Comparison of ENCODE assay signal across 17 mouse cellular contexts in genomic region chr16:6430981-6431380, GRCm38 (mm10).
DNase-seq lines count a peak whose midpoint lies in the region; ATAC-seq and TF ChIP-seq lines count a peak whose summit lies in the region.
"Had no signal": no experiment of that assay in that cellular context is flagged by ENCODE, and none has a peak within 500 bp of the region (broad histone marks: within the 10 kb centered on the region; RNA-seq: fewer than 3 reads in every experiment).

No protein-coding gene starts in this region.

- H3K4me1 ChIP-seq in midbrain, postnatal 0 days (ENCODE audit: insufficient read depth, low read length) = no peaks in the 10 kb centered on the region
- no peaks in the 10 kb centered on the region for H3K4me1 ChIP-seq in midbrain, embryonic 13.5 days (replicated peaks)
- H3K4me1 ChIP-seq: heart, embryonic 15.5 days; limb, embryonic 10.5 days had no signal

- peak; percentile 25 for DNase-seq in midbrain, postnatal 0 days (ENCODE audit: low spot score)
- peak; percentile 55 to 57 for DNase-seq in cerebellum, postnatal 10 days
- peak; percentile 34 to 43 for DNase-seq in left cerebral cortex, postnatal 10 days (ENCODE audit: extremely low spot score in 1 of 2, low spot score in 2 of 2)
- DNase-seq in telencephalon, adult 2 months (ENCODE audit: low read depth, low spot score) = peak; percentile 79
- DNase-seq in urinary bladder, adult 18-20 months (ENCODE audit: low spot score in 2 of 2) = no peak
- DNase-seq in urinary bladder, postnatal 36 days (ENCODE audit: low spot score in 2 of 2) = no peak
- DNase-seq: adrenal gland, postnatal 14 days; gastrocnemius, postnatal 10 days; kidney, postnatal 10 days; liver, postnatal 0 days had no signal

- H3K27me3 ChIP-seq in midbrain, postnatal 0 days (ENCODE audit: insufficient read depth, low read length) = no peaks in the 10 kb centered on the region
- no peaks in the 10 kb centered on the region for H3K27me3 ChIP-seq in midbrain, embryonic 13.5 days
- H3K27me3 ChIP-seq: CH12.LX; heart, embryonic 15.5 days; hindbrain, embryonic 15.5 days had no signal

- TF ChIP-seq CTCF in midbrain, postnatal 0 days (IDR thresholded peaks at IDR 0.05) = peak; percentile 57

- H3K4me2 ChIP-seq in midbrain, postnatal 0 days (ENCODE audit: low read depth, low read length, poor library complexity, severe bottlenecking) = no peak overlapping the region
- H3K4me2 ChIP-seq in midbrain, embryonic 13.5 days (replicated peaks) = no peak overlapping the region
- H3K4me2 ChIP-seq: heart, embryonic 15.5 days; hindbrain, embryonic 15.5 days had no signal

- H3K9ac ChIP-seq in midbrain, postnatal 0 days (replicated peaks; ENCODE audit: low read length, poor library complexity, severe bottlenecking) = no peak overlapping the region
- H3K9ac ChIP-seq in midbrain, embryonic 13.5 days (replicated peaks) = no peak overlapping the region
- H3K9ac ChIP-seq: heart, embryonic 15.5 days; hindbrain, embryonic 15.5 days; liver, postnatal 0 days had no signal

- no peaks in the 10 kb centered on the region for H3K36me3 ChIP-seq in midbrain, postnatal 0 days (ENCODE audit: insufficient read depth, low read length)
- H3K36me3 ChIP-seq in midbrain, embryonic 13.5 days = no peaks in the 10 kb centered on the region
- H3K36me3 ChIP-seq: heart, embryonic 15.5 days; hindbrain, embryonic 15.5 days; limb, embryonic 10.5 days had no signal

- no peaks in the 10 kb centered on the region for H3K9me3 ChIP-seq in midbrain, postnatal 0 days (ENCODE audit: low read length)
- no peaks in the 10 kb centered on the region for H3K9me3 ChIP-seq in midbrain, embryonic 13.5 days
- H3K9me3 ChIP-seq: heart, embryonic 15.5 days; hindbrain, embryonic 15.5 days; limb, embryonic 10.5 days had no signal

- WGBS in midbrain, postnatal 0 days = 84% methylated on average over 2 of the region's 2 CpGs
- 97% methylated on average over 2 of the region's 2 CpGs for WGBS in midbrain, embryonic 13.5 days

- H3K27ac ChIP-seq in midbrain, postnatal 0 days (ENCODE audit: low read depth, low read length) = no peak overlapping the region
- no peak overlapping the region for H3K27ac ChIP-seq in midbrain, embryonic 13.5 days
- H3K27ac ChIP-seq: heart, embryonic 15.5 days; hindbrain, embryonic 15.5 days; limb, embryonic 10.5 days had no signal

- no peak overlapping the region for H3K4me3 ChIP-seq in midbrain, postnatal 0 days (ENCODE audit: low read depth, low read length)
- no peak overlapping the region for H3K4me3 ChIP-seq in midbrain, embryonic 13.5 days (replicated peaks)
- H3K4me3 ChIP-seq: erythroblast, embryonic 14.5 days; heart, embryonic 15.5 days; hindbrain, embryonic 15.5 days; limb, embryonic 10.5 days; myocyte had no signal

- no peak for ATAC-seq in midbrain, postnatal 0 days (ENCODE audit: low FRiP score)
- ATAC-seq in midbrain, embryonic 13.5 days = no peak
- ATAC-seq: liver, postnatal 0 days had no signal

- intact Hi-C loops in left cerebral cortex, postnatal 10 days (cut with DNase I) = loop anchor here (10.0 kb wide), 1 partner anchor 396 kb away; no protein-coding TSS in a partner anchor

Comparison
In these comparisons a context has a peak if more than half of its experiments do, and no peak if none do; other contexts are left out.
1. DNase-seq: peak in midbrain, postnatal 0 days (single experiment), cerebellum, postnatal 10 days (2 of 2), left cerebral cortex, postnatal 10 days (2 of 2) and telencephalon, adult 2 months (single experiment); none in urinary bladder, adult 18-20 months (0 of 2) and urinary bladder, postnatal 36 days (0 of 2).